Mouse (Mus musculus): ENCODE measurements around the gene Fuom. TPM values are rescaled to one million over a fixed set of nuclear protein-coding genes. Genes with fewer than 3 reads are reported as not detected.

The Fuom gene
- polyA plus RNA-seq, 1 experiment from 2014 or later, result 11.5 TPM

DNA sequence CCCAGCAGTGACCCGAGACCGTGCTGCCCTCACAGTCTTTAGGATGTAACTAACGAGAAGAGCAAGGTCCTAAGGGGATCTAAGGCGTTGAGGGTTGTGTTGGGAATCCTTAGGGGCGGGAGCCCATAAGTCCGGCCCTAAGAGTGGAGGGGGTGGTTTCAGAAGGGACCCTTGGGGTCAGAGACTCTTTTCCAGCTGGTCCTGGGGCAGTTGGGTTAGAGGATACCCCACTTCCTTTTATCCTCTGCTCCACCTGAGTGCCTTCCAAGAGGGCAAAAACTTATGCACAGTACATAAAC, 40.5 kb downstream of the Fuom start:
- no peaks in the 10 kb centered on the region for H3K36me3 ChIP-seq (replicated peaks)
- 0% methylated on average over 6 of the region's 6 CpGs for WGBS
- H3K27me3 ChIP-seq (ENCODE audit: poor library complexity, severe bottlenecking), result peaks cover 100% of the 10 kb centered on the region
- no peaks in the 10 kb centered on the region for H3K9me3 ChIP-seq
- peak overlapping the region; percentile 54 for H3K4me3 ChIP-seq
- H3K27ac ChIP-seq, result peak overlapping the region; percentile 88
- peaks cover 76% of the 10 kb centered on the region for H3K4me1 ChIP-seq
- no peak for DNase-seq (ENCODE audit: extremely low spot score, low spot score)

DNA sequence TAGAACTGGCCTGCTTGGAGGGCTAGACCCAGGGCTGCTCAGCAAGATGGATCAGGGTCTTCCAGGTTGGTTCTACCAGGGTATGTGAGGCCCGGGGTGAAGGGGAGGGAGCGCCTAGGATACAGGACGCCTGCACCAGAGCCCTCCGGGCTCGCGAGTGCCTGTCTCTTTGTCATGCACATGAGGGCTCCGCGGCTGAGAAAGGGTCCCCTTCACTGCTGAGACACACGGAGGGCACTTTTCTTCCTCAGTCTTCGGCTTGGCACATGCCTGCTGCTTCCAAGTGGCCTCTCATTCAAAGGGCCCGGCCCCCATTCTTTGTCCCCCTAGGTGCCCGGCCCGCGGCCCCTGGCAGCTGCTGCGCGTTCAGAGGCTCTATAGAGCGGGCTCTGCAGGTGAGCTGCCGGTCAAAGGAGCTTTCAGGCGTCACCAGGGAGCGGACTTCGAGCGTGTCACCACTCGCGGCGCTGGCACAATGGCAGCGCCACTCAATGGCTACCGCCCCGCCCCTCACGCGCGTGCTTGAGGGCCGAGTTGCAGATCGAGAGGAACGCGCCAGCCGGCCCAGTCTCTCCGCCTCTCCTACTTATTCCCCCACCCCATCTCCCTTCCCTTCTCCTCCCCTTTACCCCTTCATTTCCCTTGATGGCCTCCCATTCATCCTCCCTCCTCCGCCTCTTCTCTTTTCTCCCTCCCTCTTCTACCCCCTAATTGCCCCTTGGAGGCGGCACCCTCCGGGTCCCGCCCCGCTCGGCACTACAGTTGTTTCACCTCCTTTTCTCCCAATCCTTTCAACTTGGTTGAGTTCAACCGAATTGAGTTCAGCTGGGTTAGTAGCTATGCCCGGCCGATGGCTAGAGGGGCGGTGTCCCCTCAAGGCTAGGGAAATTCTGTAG, 41.1 kb downstream of the Fuom start:
- H3K4me1 ChIP-seq, result peaks cover 82% of the 10 kb centered on the region
- under 1% methylated on average over 47 of the region's 47 CpGs for WGBS
- H3K27ac ChIP-seq, result peak overlapping the region; percentile 88
- H3K9me3 ChIP-seq, result no peaks in the 10 kb centered on the region
- peaks cover 100% of the 10 kb centered on the region for H3K27me3 ChIP-seq (ENCODE audit: poor library complexity, severe bottlenecking)
- no peaks in the 10 kb centered on the region for H3K36me3 ChIP-seq (replicated peaks)
- peak; percentile 85 for DNase-seq (ENCODE audit: extremely low spot score, low spot score)
- peak overlapping the region; percentile 54 for H3K4me3 ChIP-seq

DNA sequence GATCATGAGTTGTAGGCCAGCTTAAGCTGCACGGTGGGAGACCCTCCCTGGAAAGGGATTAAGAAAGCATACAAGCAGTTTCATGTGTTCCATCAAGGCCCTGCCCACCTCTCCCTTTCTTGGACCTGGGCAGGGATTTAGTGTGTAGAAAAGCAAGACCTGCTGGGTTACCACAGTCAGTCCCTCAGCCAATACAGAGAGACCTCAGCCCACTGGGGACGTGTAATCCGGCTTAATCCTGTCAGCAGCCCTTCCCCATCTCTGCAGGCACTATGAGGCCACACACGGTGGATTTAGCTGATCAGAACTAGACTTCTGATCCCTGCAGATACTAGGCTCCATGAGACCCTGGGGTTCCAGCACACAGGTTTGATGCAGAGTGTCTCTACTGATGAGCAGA, 42.6 kb downstream of the Fuom start:
- Histone ChIP-seq H3K36me3 (replicated peaks) (no peaks in the 10 kb centered on the region), H3K9me3 (peaks cover 7% of the 10 kb centered on the region; the same call in 1 of the 2 replicates), H3K4me1 (peaks cover 76% of the 10 kb centered on the region), H3K27ac (peak overlapping the region; percentile 88; the same call in 1 of the 2 replicates), H3K27me3 (ENCODE audit: poor library complexity, severe bottlenecking) (peaks cover 100% of the 10 kb centered on the region), H3K4me3 (no peak overlapping the region)
- peak; percentile 46 for DNase-seq (ENCODE audit: extremely low spot score, low spot score)
- WGBS, result 11% methylated on average over 4 of the region's 4 CpGs

GRCm38 (mm10) chr7:140058528-140058927, 43.7 kb downstream of the Fuom start:
- H3K4me1 ChIP-seq, result peaks cover 74% of the 10 kb centered on the region
- H3K36me3 ChIP-seq (replicated peaks), result no peaks in the 10 kb centered on the region
- 10% methylated on average over 7 of the region's 7 CpGs for WGBS
- H3K27me3 ChIP-seq (ENCODE audit: poor library complexity, severe bottlenecking), result peaks cover 100% of the 10 kb centered on the region
- H3K27ac ChIP-seq, result peak overlapping the region; percentile 91
- peak overlapping the region; percentile 55 for H3K4me3 ChIP-seq
- H3K9me3 ChIP-seq, result peaks cover 7% of the 10 kb centered on the region; the same call in 1 of the 2 replicates
- no peak for DNase-seq (ENCODE audit: extremely low spot score, low spot score)

DNA sequence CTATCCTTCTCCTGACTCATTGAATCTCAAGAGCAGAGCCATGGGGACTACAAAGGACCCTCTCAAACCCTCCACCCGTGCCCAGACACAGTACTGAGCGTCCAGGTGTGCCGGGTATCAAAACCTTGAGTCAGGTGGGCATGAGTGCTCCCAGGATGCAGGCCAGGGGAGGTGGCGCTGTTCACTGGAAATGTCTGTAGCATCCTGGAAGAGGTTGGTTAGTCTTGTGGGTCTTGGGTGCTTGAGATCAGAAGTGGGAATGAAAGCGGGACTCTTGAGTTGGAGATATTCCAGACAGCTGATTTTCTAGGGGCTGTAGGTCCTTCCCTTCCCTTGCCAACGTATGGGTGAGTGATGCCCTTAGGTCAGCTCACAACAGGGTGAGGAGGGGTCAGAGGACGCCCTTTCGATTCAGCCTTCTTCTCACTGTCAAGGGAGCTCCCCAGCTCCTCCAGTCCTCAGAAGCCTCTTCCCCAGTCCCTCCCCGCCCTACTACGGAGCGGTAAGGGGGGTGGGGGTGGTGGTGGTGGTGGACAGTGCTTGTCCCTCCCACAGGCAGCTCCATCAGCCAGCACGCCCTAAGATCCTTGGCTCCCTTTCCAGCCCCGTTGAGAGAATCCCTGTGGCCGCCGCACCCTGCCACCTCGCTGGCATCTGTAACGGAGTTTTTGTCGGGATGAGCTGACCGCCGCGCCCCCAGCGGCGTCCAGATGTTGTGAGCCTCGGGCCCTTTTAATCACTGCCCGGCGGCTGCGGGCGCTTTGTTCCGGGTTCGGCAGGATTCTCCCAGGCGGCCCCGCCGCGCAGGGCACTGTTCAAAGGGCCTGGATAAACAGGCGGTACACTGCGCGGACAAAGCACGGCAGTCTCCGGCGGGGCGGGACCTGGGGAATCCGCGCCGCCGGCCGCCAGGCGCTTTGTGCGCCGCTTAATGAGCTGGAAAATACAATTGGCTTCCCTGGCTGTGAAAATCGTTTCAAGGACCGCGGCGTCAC, 44.5 kb downstream of the Fuom start:
- Histone ChIP-seq H3K9me3 (peaks cover 7% of the 10 kb centered on the region; the same call in 1 of the 2 replicates), H3K36me3 (replicated peaks) (no peaks in the 10 kb centered on the region), H3K27ac (peak overlapping the region; percentile 91), H3K4me3 (peak overlapping the region; percentile 55), H3K4me1 (peaks cover 67% of the 10 kb centered on the region), H3K27me3 (ENCODE audit: poor library complexity, severe bottlenecking) (peaks cover 100% of the 10 kb centered on the region)
- WGBS, result 2% methylated on average over 53 of the region's 53 CpGs
- peak; percentile 90 for DNase-seq (ENCODE audit: extremely low spot score, low spot score)

- 78% methylated on average over 4 of the region's 4 CpGs for WGBS
- no peaks in the 10 kb centered on the region for H3K36me3 ChIP-seq (replicated peaks)
- peaks cover 100% of the 10 kb centered on the region for H3K27me3 ChIP-seq (ENCODE audit: poor library complexity, severe bottlenecking)
- peaks cover 7% of the 10 kb centered on the region; the same call in 1 of the 2 replicates for H3K9me3 ChIP-seq
- peaks cover 42% of the 10 kb centered on the region for H3K4me1 ChIP-seq
- DNase-seq (ENCODE audit: extremely low spot score, low spot score), result no peak
- H3K4me3 ChIP-seq, result no peak overlapping the region
- H3K27ac ChIP-seq, result no peak overlapping the region
These were observed 48.1 kb downstream of the Fuom start for GRCm38 (mm10) chr7:140054124-140054523.

- Histone ChIP-seq H3K4me1 (peaks cover 29% of the 10 kb centered on the region), H3K4me3 (peak overlapping the region; percentile 47), H3K36me3 (replicated peaks) (no peaks in the 10 kb centered on the region), H3K27ac (no peak overlapping the region), H3K27me3 (ENCODE audit: poor library complexity, severe bottlenecking) (peaks cover 100% of the 10 kb centered on the region), H3K9me3 (no peaks in the 10 kb centered on the region)
- WGBS, result under 1% methylated on average over 34 of the region's 34 CpGs
- DNase-seq (ENCODE audit: extremely low spot score, low spot score), result peak; percentile 59
These were observed 53.0 kb downstream of the Fuom start for GRCm38 (mm10) chr7:140049115-140049689.

DNA sequence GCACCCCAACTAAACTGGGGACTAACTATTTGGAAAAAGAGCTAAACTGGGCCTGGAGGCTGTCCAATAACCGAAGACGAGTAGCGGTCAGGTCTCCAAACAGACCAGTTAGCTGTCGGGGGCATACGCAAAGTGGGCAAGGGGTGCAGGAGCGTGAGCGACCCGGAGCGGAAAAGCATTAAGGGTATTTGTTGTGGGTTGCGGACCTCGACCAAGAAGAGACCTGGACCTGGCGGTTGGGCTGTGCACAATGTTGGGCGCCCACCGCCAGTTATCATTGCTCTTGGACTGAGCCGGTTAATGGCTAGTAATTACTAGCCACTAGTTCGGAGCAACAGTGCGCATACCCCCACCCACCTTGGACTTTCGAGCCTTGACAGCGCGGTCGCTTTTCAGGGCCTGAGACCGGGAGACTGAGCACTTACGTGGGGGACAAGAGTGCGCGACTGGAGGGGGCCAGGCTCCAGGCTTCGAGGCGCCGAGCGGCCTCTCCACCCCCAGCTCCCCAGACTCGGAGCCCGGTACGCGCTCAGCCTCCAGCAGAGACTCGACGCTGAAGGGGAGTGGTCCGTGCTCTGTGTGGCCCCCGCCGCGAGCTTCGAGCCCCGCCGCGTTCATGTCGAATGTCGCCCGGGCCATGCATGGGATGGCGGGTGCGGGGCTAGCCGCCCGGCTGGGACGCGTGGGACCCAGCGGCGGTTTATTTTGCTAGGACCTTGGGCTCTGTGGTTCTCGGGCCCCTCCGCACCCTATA, 53.7 kb downstream of the Fuom start, which contains the start of gene Msx3:
Gene Msx3, minus strand, starts transcription at position 729 of the 754 bp plus-strand sequence.
- no peak for DNase-seq (ENCODE audit: extremely low spot score, low spot score)
- Histone ChIP-seq H3K27ac (0 out of 2 replicates have a peak within 1 kb of the TSS, but pooled peaks have one; percentile 26), H3K9me3 (no peaks in the 10 kb centered on the region), H3K27me3 (ENCODE audit: poor library complexity, severe bottlenecking) (peaks cover 100% of the 10 kb centered on the region), H3K36me3 (replicated peaks) (no peaks in the 10 kb centered on the region), H3K4me1 (peaks cover 29% of the 10 kb centered on the region), H3K4me3 (peak within 1 kb of the TSS; percentile 47)
- under 1% methylated on average over 56 of the region's 56 CpGs for WGBS

- Histone ChIP-seq H3K4me1 (peaks cover 29% of the 10 kb centered on the region), H3K27ac (0 out of 2 replicates have a peak overlapping the region, but pooled peaks have one; percentile 26), H3K27me3 (ENCODE audit: poor library complexity, severe bottlenecking) (peaks cover 100% of the 10 kb centered on the region), H3K36me3 (replicated peaks) (no peaks in the 10 kb centered on the region), H3K9me3 (no peaks in the 10 kb centered on the region), H3K4me3 (peak overlapping the region; percentile 47)
- no peak for DNase-seq (ENCODE audit: extremely low spot score, low spot score)
- WGBS, result under 1% methylated on average over 33 of the region's 33 CpGs
These were observed 54.4 kb downstream of the Fuom start for GRCm38 (mm10) chr7:140047811-140048311.

Measured in forebrain, embryonic 10.5 days (tissue).